12 mouse cellular contexts compared by ENCODE assay signal in the genomic region with DNA sequence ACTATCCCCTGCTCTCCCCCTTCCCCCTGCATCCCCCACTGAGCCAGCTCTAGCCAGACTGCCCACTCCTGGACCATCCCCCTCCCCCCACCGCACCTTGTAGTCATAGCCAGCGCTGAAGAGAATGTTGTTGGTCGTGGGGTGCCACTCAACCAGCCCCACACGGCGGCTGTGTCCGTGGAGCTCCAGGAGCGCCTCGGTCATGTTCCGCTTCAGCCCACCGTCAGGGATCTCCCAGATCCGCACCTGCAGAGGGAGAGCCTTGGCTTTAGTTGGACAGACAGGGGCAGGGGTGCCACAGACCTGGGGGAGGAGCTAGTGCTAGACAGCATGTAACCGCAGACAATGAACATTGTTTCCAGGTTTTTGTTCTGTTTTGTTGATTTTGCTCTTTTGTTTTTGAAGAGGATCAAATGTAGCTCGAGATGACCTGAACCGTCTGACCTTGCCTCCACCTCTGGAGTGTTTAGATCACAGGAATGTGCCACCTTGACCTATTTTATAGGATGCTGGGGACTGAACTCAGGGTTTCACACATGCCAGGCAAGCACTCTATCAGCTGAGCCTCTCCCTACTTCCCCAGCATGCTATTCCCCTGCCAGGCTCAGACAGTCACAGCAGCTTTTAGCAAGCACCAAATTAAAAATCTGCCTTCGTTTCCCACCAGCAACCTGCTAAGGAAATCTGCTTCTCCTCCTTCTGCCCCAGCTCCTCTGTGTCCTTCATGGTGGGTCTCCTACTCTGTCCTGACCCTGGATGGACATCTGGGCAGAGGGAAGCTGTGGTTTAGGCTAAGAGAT.
A peak's percentile ranks its signal among the peaks of the same experiment; 100 is the strongest.
DNase-seq lines count a peak whose midpoint lies in the region; ATAC-seq lines count a peak whose summit lies in the region.
"Had no signal": no experiment of that assay in that cellular context is flagged by ENCODE, and none has a peak within 500 bp of the region (broad histone marks: within the 10 kb centered on the region; RNA-seq: fewer than 3 reads in every experiment).

No protein-coding gene starts in this region.

- peak; percentile 53; the same call in 1 of the 2 replicates for ATAC-seq in frontal cortex, adult (ENCODE audit: low TSS enrichment)
- no peak for ATAC-seq in megakaryocyte-erythroid progenitor cell, adult 5-6 weeks (replicated peaks; ENCODE audit: low FRiP score, low TSS enrichment, poor library complexity, severe bottlenecking)
- ATAC-seq: intestine, embryonic 16.5 days had no signal

- no peak for DNase-seq in frontal cortex, adult 2 months (ENCODE audit: extremely low spot score in 1 of 2, low spot score in 1 of 2)
- DNase-seq in kidney, postnatal 10 days: peak; percentile 12
- DNase-seq in kidney, adult 9 months: no peak
- peak; percentile 21 for DNase-seq in ES-CJ7 (ENCODE audit: low read depth, low spot score)
- DNase-seq in R1 (ENCODE audit: low read depth, low spot score): peak; percentile 63
- DNase-seq in urinary bladder, postnatal 14 days (ENCODE audit: low spot score): no peak
- DNase-seq: kidney, postnatal 36 days; lung, postnatal 10 days; thymus, adult 18-20 months had no signal

Comparison
In these comparisons a context has a peak if more than half of its experiments do, and no peak if none do; other contexts are left out.
1. DNase-seq: peak in kidney, postnatal 10 days (single experiment), ES-CJ7 (single experiment) and R1 (single experiment); none in frontal cortex, adult 2 months (0 of 2), kidney, adult 9 months (single experiment) and urinary bladder, postnatal 14 days (single experiment).